Mouse (Mus musculus): ENCODE data around the gene Itpr3. TPM values are rescaled to one million over a fixed set of nuclear protein-coding genes. Genes with fewer than 3 reads are reported as not detected.

Gene Itpr3
- total RNA-seq (2014; rRNA removed) (2.3 and 4.0 TPM in 2 replicates), polyA plus RNA-seq (2015; fragmentation: Nextera tagmentation; extraction: Ambion mirVana) (0.58 TPM in 2 replicates)

- ATAC-seq (0 out of 2 replicates have a peak, but pooled peaks have one; percentile 35), DNase-seq (ENCODE audit: low spot score) (peak; percentile 23)
- Histone ChIP-seq H3K9me3 (ENCODE audit: low read length) (no peaks in the 10 kb centered on the region), H3K4me3 (ENCODE audit: low read length) (peak within 1 kb of the TSS; percentile 45), H3K4me2 (ENCODE audit: low read depth, low read length) (peak within 1 kb of the TSS; percentile 69), H3K27me3 (ENCODE audit: insufficient read depth, low read length) (peaks cover 32% of the 10 kb centered on the region), H3K4me1 (ENCODE audit: insufficient read depth, low read length) (0 out of 2 replicates have a peak, but pooled peaks cover 4% of the 10 kb centered on the region), H3K9ac (replicated peaks; ENCODE audit: low read length) (peak within 1 kb of the TSS; percentile 38; the same call in 1 of the 2 replicates), H3K27ac (peak within 1 kb of the TSS; percentile 7; the same call in 1 of the 2 replicates), H3K36me3 (ENCODE audit: insufficient read depth, low read length) (no peaks in the 10 kb centered on the region)
- WGBS: under 1% methylated on average over 64 of the region's 66 CpGs
- no peak for TF ChIP-seq CTCF (IDR thresholded peaks at IDR 0.05; ENCODE audit: low read depth)
Measured at GRCm38 (mm10) chr17:27056812-27057516, at the start of gene Itpr3. Gene Itpr3 (plus strand): TSS chr17:27057304.

- DNase-seq (ENCODE audit: low spot score) (no peak), ATAC-seq (no peak)
- H3K9me3 ChIP-seq (ENCODE audit: low read length): no peaks in the 10 kb centered on the region
- 74% methylated on average over 2 of the region's 2 CpGs for WGBS
- no peak overlapping the region for H3K27ac ChIP-seq
- no peaks in the 10 kb centered on the region for H3K27me3 ChIP-seq (ENCODE audit: insufficient read depth, low read length)
- no peak for TF ChIP-seq CTCF (IDR thresholded peaks at IDR 0.05; ENCODE audit: low read depth)
- no peaks in the 10 kb centered on the region for H3K36me3 ChIP-seq (ENCODE audit: insufficient read depth, low read length)
- no peak overlapping the region for H3K9ac ChIP-seq (replicated peaks; ENCODE audit: low read length)
- H3K4me3 ChIP-seq (ENCODE audit: low read length): no peak overlapping the region
- no peaks in the 10 kb centered on the region for H3K4me1 ChIP-seq (ENCODE audit: insufficient read depth, low read length)
- H3K4me2 ChIP-seq (ENCODE audit: low read depth, low read length): no peak overlapping the region
Measured at GRCm38 (mm10) chr17:27008277-27008676, 48.8 kb upstream of the Itpr3 start.

- DNase-seq (ENCODE audit: low spot score): no peak
- Histone ChIP-seq H3K4me3 (ENCODE audit: low read length) (no peak overlapping the region), H3K27me3 (ENCODE audit: insufficient read depth, low read length) (no peaks in the 10 kb centered on the region), H3K9ac (replicated peaks; ENCODE audit: low read length) (no peak overlapping the region), H3K9me3 (ENCODE audit: low read length) (no peaks in the 10 kb centered on the region), H3K27ac (no peak overlapping the region), H3K36me3 (ENCODE audit: insufficient read depth, low read length) (no peaks in the 10 kb centered on the region), H3K4me2 (ENCODE audit: low read depth, low read length) (no peak overlapping the region), H3K4me1 (ENCODE audit: insufficient read depth, low read length) (no peaks in the 10 kb centered on the region)
- 88% methylated on average over 10 of the region's 10 CpGs for WGBS
- ATAC-seq: no peak
- no peak for TF ChIP-seq CTCF (IDR thresholded peaks at IDR 0.05; ENCODE audit: low read depth)
Measured at GRCm38 (mm10) chr17:27011167-27011566, 45.9 kb upstream of the Itpr3 start.

- 62% methylated on average over 14 of the region's 14 CpGs for WGBS
Measured at GRCm38 (mm10) chr17:27011998-27012672, 45.0 kb upstream of the Itpr3 start.

GRCm38 (mm10) chr17:27012909-27013308 lies 44.2 kb upstream of the Itpr3 start:
- Histone ChIP-seq H3K4me3 (ENCODE audit: low read length) (no peak overlapping the region), H3K4me2 (ENCODE audit: low read depth, low read length) (no peak overlapping the region), H3K27ac (no peak overlapping the region), H3K9ac (replicated peaks; ENCODE audit: low read length) (no peak overlapping the region), H3K36me3 (ENCODE audit: insufficient read depth, low read length) (no peaks in the 10 kb centered on the region), H3K4me1 (ENCODE audit: insufficient read depth, low read length) (no peaks in the 10 kb centered on the region), H3K9me3 (ENCODE audit: low read length) (no peaks in the 10 kb centered on the region), H3K27me3 (ENCODE audit: insufficient read depth, low read length) (no peaks in the 10 kb centered on the region)
- DNase-seq (ENCODE audit: low spot score): no peak
- 25% methylated on average over 6 of the region's 6 CpGs for WGBS
- no peak for ATAC-seq
- no peak for TF ChIP-seq CTCF (IDR thresholded peaks at IDR 0.05; ENCODE audit: low read depth)

More at GRCm38 (mm10) chr17:27011998-27012672, 45.0 kb upstream of the Itpr3 start:
- no peak overlapping the region for H3K9ac ChIP-seq (replicated peaks; ENCODE audit: low read length)
- no peaks in the 10 kb centered on the region for H3K27me3 ChIP-seq (ENCODE audit: insufficient read depth, low read length)
- DNase-seq (ENCODE audit: low spot score) (no peak), ATAC-seq (no peak)
- no peaks in the 10 kb centered on the region for H3K4me1 ChIP-seq (ENCODE audit: insufficient read depth, low read length)
- no peak overlapping the region for H3K4me2 ChIP-seq (ENCODE audit: low read depth, low read length)
- no peak overlapping the region for H3K27ac ChIP-seq
- H3K4me3 ChIP-seq (ENCODE audit: low read length): no peak overlapping the region
- no peaks in the 10 kb centered on the region for H3K36me3 ChIP-seq (ENCODE audit: insufficient read depth, low read length)
- no peaks in the 10 kb centered on the region for H3K9me3 ChIP-seq (ENCODE audit: low read length)
- TF ChIP-seq CTCF (IDR thresholded peaks at IDR 0.05; ENCODE audit: low read depth): peak; percentile 22; the same call in 1 of the 2 replicates

GRCm38 (mm10) chr17:27017564-27018499 lies 39.3 kb upstream of the Itpr3 start:
- H3K27me3 ChIP-seq (ENCODE audit: insufficient read depth, low read length): no peaks in the 10 kb centered on the region
- peak; percentile 78 for ATAC-seq
- H3K27ac ChIP-seq: peak overlapping the region; percentile 59
- peak; percentile 96 for DNase-seq (ENCODE audit: low spot score)
- WGBS: 8% methylated on average over 34 of the region's 34 CpGs
- H3K4me1 ChIP-seq (ENCODE audit: insufficient read depth, low read length): peaks cover 5% of the 10 kb centered on the region; the same call in 1 of the 2 replicates
- peak overlapping the region; percentile 40; the same call in 1 of the 2 replicates for H3K9ac ChIP-seq (replicated peaks; ENCODE audit: low read length)
- no peak for TF ChIP-seq CTCF (IDR thresholded peaks at IDR 0.05; ENCODE audit: low read depth)
- H3K36me3 ChIP-seq (ENCODE audit: insufficient read depth, low read length): peaks cover 23% of the 10 kb centered on the region; the same call in 1 of the 2 replicates
- H3K4me3 ChIP-seq (ENCODE audit: low read length): peak overlapping the region; percentile 45
- no peaks in the 10 kb centered on the region for H3K9me3 ChIP-seq (ENCODE audit: low read length)
- peak overlapping the region; percentile 62 for H3K4me2 ChIP-seq (ENCODE audit: low read depth, low read length)
